Mouse (Mus musculus): Measurements from ENCODE around the gene Gm6882.
"Not testable (repeated sequence)": the region's sequence is repeated elsewhere in the genome, so short reads cannot be mapped to it uniquely, and the experiment has no call there.

Gm6882 gene

DNA sequence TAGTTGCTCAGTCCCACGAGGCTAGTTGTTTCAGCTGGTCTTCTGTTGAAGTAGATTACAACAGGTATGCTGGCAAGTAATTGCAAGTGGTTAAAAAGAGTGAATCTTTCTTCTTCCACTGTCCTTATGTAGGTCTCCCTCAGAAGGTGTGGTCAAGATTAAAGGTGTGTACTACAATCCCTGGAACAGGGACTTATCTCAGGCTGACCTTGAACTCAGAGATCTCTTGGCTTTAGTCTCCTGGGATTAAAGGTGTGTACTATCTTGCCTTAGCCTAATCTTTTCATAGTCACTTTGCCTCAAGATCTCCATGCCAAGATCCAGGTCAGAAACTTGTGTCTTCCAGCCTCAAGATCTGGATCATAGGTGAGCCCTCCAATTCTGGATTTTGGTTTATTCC, at the start of gene Gm6882:
Gene Gm6882 (minus strand): TSS at position 101 of the 400 bp plus-strand sequence.
- DNase-seq (ENCODE audit: low read depth, low spot score), result not testable (repeated sequence)

Data from embryo, embryonic 11.5 days (tissue).